9 mouse cellular contexts compared by ENCODE assay signal in genomic region chrX:153366754-153367153, GRCm38 (mm10).
A peak's percentile ranks its signal among the peaks of the same experiment; 100 is the strongest.
DNase-seq lines count a peak whose midpoint lies in the region; ATAC-seq and TF ChIP-seq lines count a peak whose summit lies in the region.
"Had no signal": no experiment of that assay in that cellular context is flagged by ENCODE, and none has a peak within 500 bp of the region (broad histone marks: within the 10 kb centered on the region; RNA-seq: fewer than 3 reads in every experiment).

No protein-coding gene starts in this region.

- H3K79me2 ChIP-seq in C2C12 (ENCODE audit: control insufficient read depth, insufficient read depth) = no peaks in the 10 kb centered on the region

- no peaks in the 10 kb centered on the region for H3K36me3 ChIP-seq in C2C12 (ENCODE audit: control insufficient read depth, insufficient read depth)
- H3K36me3 ChIP-seq in forebrain, embryonic 12.5 days (replicated peaks) = no peaks in the 10 kb centered on the region

- no peak overlapping the region for H3ac ChIP-seq in C2C12 (ENCODE audit: control insufficient read depth, insufficient read length, low read depth)

- no peak overlapping the region for H3K4me3 ChIP-seq in C2C12 (ENCODE audit: insufficient read depth, poor library complexity, severe bottlenecking)
- no peak overlapping the region for H3K4me3 ChIP-seq in bone marrow, adult 2 months (replicated peaks; ENCODE audit: control insufficient read depth, low read depth, low read length)
- H3K4me3 ChIP-seq in forebrain, embryonic 12.5 days (replicated peaks) = no peak overlapping the region
- H3K4me3 ChIP-seq: myocyte had no signal

- ATAC-seq in forebrain, embryonic 12.5 days (ENCODE audit: low FRiP score) = peak; percentile 70; the same call in 1 of the 2 replicates

- WGBS in bone marrow, adult 2 months = 31% methylated on average over 5 of the region's 5 CpGs
- WGBS in forebrain, embryonic 12.5 days = 35% methylated on average over 5 of the region's 5 CpGs

- peak; percentile 22 to 65 for DNase-seq in adrenal gland, adult (ENCODE audit: inconsistent age in 2 of 2, low spot score in 1 of 2)
- no peak for DNase-seq in adrenal gland, adult 8-10 months
- peak; percentile 24 to 34 for DNase-seq in kidney, adult 8-10 months
- DNase-seq in lung, adult 18-20 months = peak; percentile 37 to 58
- peak; percentile 8 for DNase-seq in retina, adult 2 months (ENCODE audit: low read depth, low spot score)

- H3K79me3 ChIP-seq in C2C12 (ENCODE audit: low read depth) = no peaks in the 10 kb centered on the region

- no peak overlapping the region for H3K4me2 ChIP-seq in forebrain, embryonic 12.5 days

- TF ChIP-seq CTCF in C2C12 (IDR thresholded peaks at IDR 0.05; ENCODE audit: control insufficient read depth, insufficient read depth, insufficient read length) = peak; percentile 4
- TF ChIP-seq CTCF in bone marrow, adult 2 months (IDR thresholded peaks at IDR 0.05; ENCODE audit: control insufficient read depth, insufficient read depth, low read length) = peak; percentile 59

- H3K9ac ChIP-seq in forebrain, embryonic 12.5 days = no peak overlapping the region

- H3K9me3 ChIP-seq in forebrain, embryonic 12.5 days = no peaks in the 10 kb centered on the region

- no peaks in the 10 kb centered on the region for H3K4me1 ChIP-seq in bone marrow, adult 2 months (ENCODE audit: control insufficient read depth, insufficient read depth, low read length)
- H3K4me1 ChIP-seq in forebrain, embryonic 12.5 days = no peaks in the 10 kb centered on the region

- H3K27me3 ChIP-seq in C2C12 (ENCODE audit: control insufficient read depth, insufficient read depth, insufficient read length) = no peaks in the 10 kb centered on the region
- no peaks in the 10 kb centered on the region for H3K27me3 ChIP-seq in forebrain, embryonic 12.5 days

- no peak overlapping the region for H3K27ac ChIP-seq in bone marrow, adult 2 months (ENCODE audit: control insufficient read depth, insufficient read depth, low read depth, low read length, poor library complexity)
- no peak overlapping the region for H3K27ac ChIP-seq in forebrain, embryonic 12.5 days

- TF ChIP-seq POLR2A in bone marrow, adult 2 months (IDR thresholded peaks at IDR 0.05; ENCODE audit: borderline replicate concordance, control insufficient read depth, low read depth, low read length) = no peak

TF ChIP-seq in C2C12, 6 proteins besides CTCF, POLR2A, EP300 and RAD21:
- TF ChIP-seq MYOG (IDR thresholded peaks at IDR 0.05; ENCODE audit: control insufficient read depth, extremely low read depth, insufficient read length) (no peak), CEBPB (IDR thresholded peaks at IDR 0.05; ENCODE audit: low read depth) (no peak), FOSL1 (IDR thresholded peaks at IDR 0.05; ENCODE audit: insufficient read depth, low read length, poor library complexity, severe bottlenecking) (no peak)
